Mouse (Mus musculus): ENCODE measurements around the gene 5730455P16Rik.

- TF ChIP-seq POLR2A (IDR thresholded peaks at IDR 0.05; ENCODE audit: extremely low read depth, insufficient read depth, low read length) (no peak), CTCF (IDR thresholded peaks at IDR 0.05; ENCODE audit: extremely low read depth, insufficient read depth, low read length) (no peak)
Observed at GRCm38 (mm10) chr11:80313462-80313861, 64.4 kb downstream of the 5730455P16Rik start.
